Mouse (Mus musculus) heart, embryonic 13.5 days (tissue): ENCODE measurements around the gene Zfp978. TPM values are rescaled to one million over a fixed set of nuclear protein-coding genes. Genes with fewer than 3 reads are reported as not detected.
"Not testable (repeated sequence)": the region's sequence is repeated elsewhere in the genome, so short reads cannot be mapped to it uniquely, and the experiment has no call there.

ENCODE experiments used
- ATAC-seq: fragments of 200-750 bp; cut with Nextera tagmentation; 2 replicates; pipeline ENCODE4 v1.8.0; 2017; ENCODE audit warnings: moderate TSS enrichment; ENCODE audit not compliant: insufficient number of reproducible peaks, low FRiP score, low TSS enrichment; ENCODE audit errors: extremely low read depth
- H3K27ac ChIP-seq: fragments of 300-500 bp; sonication (generic); replicated peaks from 2 replicates; pipeline ENCODE4 v1.5.1; 2015; ENCODE audit warnings: moderate library complexity, mild to moderate bottlenecking, inconsistent platforms
- H3K27me3 ChIP-seq: fragments of 300-500 bp; sonication (generic); replicated peaks from 2 replicates; pipeline ENCODE4 v1.6.1; 2015; ENCODE audit warnings: mild to moderate bottlenecking, inconsistent platforms
- H3K36me3 ChIP-seq: fragments of 300-500 bp; sonication (generic); 2 replicates; pipeline ENCODE4 v1.6.1; 2015; ENCODE audit warnings: mild to moderate bottlenecking, inconsistent platforms
- H3K4me1 ChIP-seq: fragments of 300-500 bp; sonication (generic); 2 replicates; pipeline ENCODE4 v1.6.1; 2015; ENCODE audit warnings: inconsistent platforms
- H3K4me2 ChIP-seq: fragments of 300-500 bp; sonication (generic); 2 replicates; pipeline ENCODE4 v1.6.1; 2015; ENCODE audit warnings: inconsistent platforms, mild to moderate bottlenecking, moderate library complexity
- H3K4me3 ChIP-seq: fragments of 300-500 bp; sonication (generic); 2 replicates; pipeline ENCODE4 v1.5.1; 2015; ENCODE audit warnings: moderate library complexity, mild to moderate bottlenecking, inconsistent platforms
- H3K9ac ChIP-seq: fragments of 300-500 bp; sonication (generic); 2 replicates; pipeline ENCODE4 v1.6.1; 2015; ENCODE audit warnings: inconsistent platforms, mild to moderate bottlenecking, moderate library complexity
- H3K9me3 ChIP-seq: fragments of 300-500 bp; sonication (generic); 2 replicates; pipeline ENCODE4 v1.6.1; 2016; ENCODE audit warnings: inconsistent platforms
- WGBS: fragments of 180-500 bp; shearing (Covaris S2); methylation state at CpG from one replicate; pipeline ENCODE4 v1.1.7; 2015; ENCODE audit warnings: mixed read lengths; 5-methylcytosine and 5-hydroxymethylcytosine counted together
- polyA plus RNA-seq: library from polyadenylated mRNA; unstranded; fragments of >200 nt; fragmentation: Nextera tagmentation; extraction: Ambion mirVana; gene quantifications from 2 replicates; pipeline ENCODE4 v1.2.1, GENCODE M21; 2015

The Zfp978 gene
- polyA plus RNA-seq, 1 experiment from 2014 or later = 0.17 TPM

- WGBS = 73% methylated on average over 17 of the region's 17 CpGs
- H3K9me3 ChIP-seq = peaks cover 69% of the 10 kb centered on the region
Measured at GRCm38 (mm10) chr4:147400848-147401715, 40.0 kb downstream of the Zfp978 start.

GRCm38 (mm10) chr4:147401736-147402506 is 40.8 kb downstream of the Zfp978 start:
- peaks cover 64% of the 10 kb centered on the region for H3K9me3 ChIP-seq
- not testable (repeated sequence) for ATAC-seq, H3K9ac ChIP-seq, H3K4me1 ChIP-seq, H3K36me3 ChIP-seq, H3K27me3 ChIP-seq, H3K4me2 ChIP-seq, H3K27ac ChIP-seq, H3K4me3 ChIP-seq
- 68% methylated on average over 17 of the region's 17 CpGs for WGBS

More at GRCm38 (mm10) chr4:147400848-147401715, 40.0 kb downstream of the Zfp978 start:
- not testable (repeated sequence) for H3K27ac ChIP-seq, H3K9ac ChIP-seq, H3K36me3 ChIP-seq, ATAC-seq, H3K4me1 ChIP-seq, H3K27me3 ChIP-seq, H3K4me3 ChIP-seq, H3K4me2 ChIP-seq

GRCm38 (mm10) chr4:147402507-147402890 is 41.4 kb downstream of the Zfp978 start:
- WGBS = 29% methylated on average over 1 of the region's 1 CpGs
- not testable (repeated sequence) for ATAC-seq, H3K4me3 ChIP-seq

GRCm38 (mm10) chr4:147403509-147403908 is 42.4 kb downstream of the Zfp978 start:
- not testable (repeated sequence) for H3K27me3 ChIP-seq, H3K4me3 ChIP-seq, H3K4me1 ChIP-seq, H3K27ac ChIP-seq, H3K4me2 ChIP-seq, H3K36me3 ChIP-seq, H3K9ac ChIP-seq, ATAC-seq
- WGBS = 73% methylated on average over 6 of the region's 6 CpGs
- peaks cover 53% of the 10 kb centered on the region for H3K9me3 ChIP-seq

More at GRCm38 (mm10) chr4:147402507-147402890, 41.4 kb downstream of the Zfp978 start:
- peaks cover 59% of the 10 kb centered on the region for H3K9me3 ChIP-seq
- not testable (repeated sequence) for H3K27me3 ChIP-seq, H3K4me2 ChIP-seq, H3K4me1 ChIP-seq, H3K9ac ChIP-seq, H3K36me3 ChIP-seq, H3K27ac ChIP-seq

GRCm38 (mm10) chr4:147403931-147404913 is 43.1 kb downstream of the Zfp978 start:
- not testable (repeated sequence) for H3K27ac ChIP-seq, ATAC-seq
- WGBS = 61% methylated on average over 6 of the region's 6 CpGs

GRCm38 (mm10) chr4:147406735-147407462 is 45.8 kb downstream of the Zfp978 start:
- peak; percentile 43; the same call in 1 of the 2 replicates for ATAC-seq
- Histone ChIP-seq H3K36me3 (peaks cover 17% of the 10 kb centered on the region), H3K9ac (peak overlapping the region; percentile 85), H3K9me3 (peaks cover 54% of the 10 kb centered on the region), H3K27ac (peak overlapping the region; percentile 68), H3K27me3 (no peaks in the 10 kb centered on the region), H3K4me1 (no peaks in the 10 kb centered on the region), H3K4me3 (peak overlapping the region; percentile 58), H3K4me2 (peak overlapping the region; percentile 80)
- under 1% methylated on average over 54 of the region's 75 CpGs for WGBS

More at GRCm38 (mm10) chr4:147403931-147404913, 43.1 kb downstream of the Zfp978 start:
- not testable (repeated sequence) for H3K4me3 ChIP-seq, H3K4me1 ChIP-seq, H3K9ac ChIP-seq, H3K4me2 ChIP-seq, H3K27me3 ChIP-seq, H3K36me3 ChIP-seq
- peaks cover 55% of the 10 kb centered on the region for H3K9me3 ChIP-seq

- Histone ChIP-seq H3K4me2 (peak overlapping the region; percentile 80), H3K4me1 (no peaks in the 10 kb centered on the region), H3K27ac (peak overlapping the region; percentile 68), H3K36me3 (peaks cover 17% of the 10 kb centered on the region), H3K9ac (peak overlapping the region; percentile 85), H3K9me3 (peaks cover 49% of the 10 kb centered on the region), H3K4me3 (peak overlapping the region; percentile 58), H3K27me3 (no peaks in the 10 kb centered on the region)
- no peak for ATAC-seq
- 2% methylated on average over 12 of the region's 13 CpGs for WGBS
Measured at GRCm38 (mm10) chr4:147407463-147407822, 46.3 kb downstream of the Zfp978 start.

DNA sequence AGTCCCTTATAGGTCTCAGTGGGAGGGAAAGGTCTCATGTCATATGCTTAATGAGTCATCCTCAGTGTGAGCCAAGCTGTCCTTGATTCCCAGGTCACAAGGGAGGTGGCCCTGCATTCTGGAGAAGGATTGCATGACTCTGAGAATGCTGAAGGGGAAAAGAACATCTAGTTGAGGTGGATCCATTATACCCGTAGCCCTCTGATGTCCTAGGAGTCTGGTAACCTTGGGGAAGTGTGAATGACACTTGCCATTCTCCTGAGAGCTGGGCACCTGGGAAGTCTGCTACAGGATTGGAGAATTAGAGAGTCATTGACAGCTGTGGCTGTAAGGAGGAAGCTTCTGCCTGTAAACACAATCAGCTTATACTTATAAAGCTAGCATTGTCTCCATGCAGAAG is 55.3 kb downstream of the Zfp978 start:
- not testable (repeated sequence) for H3K4me2 ChIP-seq, H3K27me3 ChIP-seq, H3K4me3 ChIP-seq, ATAC-seq, H3K4me1 ChIP-seq, H3K36me3 ChIP-seq, H3K9ac ChIP-seq, H3K27ac ChIP-seq
- H3K9me3 ChIP-seq = peaks cover 60% of the 10 kb centered on the region
- 60% methylated on average over 1 of the region's 1 CpGs for WGBS

- H3K9ac ChIP-seq = no peak overlapping the region
- H3K9me3 ChIP-seq = peaks cover 64% of the 10 kb centered on the region
- H3K27ac ChIP-seq = no peak overlapping the region
- no peak overlapping the region for H3K4me3 ChIP-seq
- no peaks in the 10 kb centered on the region for H3K27me3 ChIP-seq
- no peaks in the 10 kb centered on the region for H3K4me1 ChIP-seq
- no peak for ATAC-seq
- no peaks in the 10 kb centered on the region for H3K36me3 ChIP-seq
- WGBS = 50% methylated on average over 8 of the region's 8 CpGs
- H3K4me2 ChIP-seq = no peak overlapping the region
Measured at GRCm38 (mm10) chr4:147417157-147417778, 56.2 kb downstream of the Zfp978 start.

DNA sequence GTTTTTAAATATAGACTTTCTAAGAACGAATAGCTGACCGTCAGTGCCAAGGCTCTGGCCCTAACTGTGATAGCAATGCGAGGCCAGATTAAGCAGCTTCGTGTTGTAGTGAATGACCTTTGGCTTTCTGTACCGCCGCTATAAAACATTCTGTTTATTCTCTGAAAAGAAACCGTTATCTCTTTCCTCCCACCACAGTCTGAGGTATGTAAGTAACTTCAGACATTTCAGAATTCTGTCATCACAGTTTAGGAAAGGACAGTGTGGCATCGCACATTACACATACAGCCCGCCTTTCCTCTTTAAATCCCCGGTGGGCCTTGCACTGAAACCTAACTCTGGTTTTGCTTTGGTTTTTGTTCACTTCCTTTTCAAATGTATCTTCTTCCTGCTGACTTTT is 56.8 kb downstream of the Zfp978 start:
- no peaks in the 10 kb centered on the region for H3K4me1 ChIP-seq
- H3K9me3 ChIP-seq = peaks cover 64% of the 10 kb centered on the region
- H3K36me3 ChIP-seq = no peaks in the 10 kb centered on the region
- H3K27me3 ChIP-seq = no peaks in the 10 kb centered on the region
- H3K9ac ChIP-seq = no peak overlapping the region
- no peak overlapping the region for H3K4me2 ChIP-seq
- H3K27ac ChIP-seq = no peak overlapping the region
- no peak for ATAC-seq
- H3K4me3 ChIP-seq = no peak overlapping the region
- WGBS = 57% methylated on average over 10 of the region's 10 CpGs
